Mouse (Mus musculus) neural tube, embryonic 15.5 days (tissue): ENCODE measurements around the gene Tomm34. TPM values are rescaled to one million over a fixed set of nuclear protein-coding genes. Genes with fewer than 3 reads are reported as not detected.

Experiments used
- ATAC-seq: fragments of 200-750 bp; cut with Nextera tagmentation; 2 replicates; pipeline ENCODE4 v1.8.0; 2017; ENCODE audit warnings: mild to moderate bottlenecking, moderate TSS enrichment, moderate library complexity; ENCODE audit not compliant: low FRiP score
- H3K27ac ChIP-seq: fragments of 300-500 bp; sonication (generic); replicated peaks from 2 replicates; pipeline ENCODE4 v1.5.1; 2015; ENCODE audit warnings: mild to moderate bottlenecking, inconsistent platforms
- H3K27me3 ChIP-seq: fragments of 300-500 bp; sonication (generic); replicated peaks from 2 replicates; pipeline ENCODE4 v1.6.1; 2015; ENCODE audit warnings: inconsistent platforms
- H3K36me3 ChIP-seq: fragments of 300-500 bp; sonication (generic); 2 replicates; pipeline ENCODE4 v1.6.1; 2015; ENCODE audit warnings: inconsistent platforms
- H3K4me1 ChIP-seq: fragments of 300-500 bp; sonication (generic); 2 replicates; pipeline ENCODE4 v1.6.1; 2015; ENCODE audit warnings: inconsistent platforms
- H3K4me2 ChIP-seq: fragments of 300-500 bp; sonication (generic); 2 replicates; pipeline ENCODE4 v1.6.1; 2015; ENCODE audit warnings: inconsistent platforms, mild to moderate bottlenecking, moderate library complexity
- H3K4me3 ChIP-seq: fragments of 300-500 bp; sonication (generic); replicated peaks from 2 replicates; pipeline ENCODE4 v1.5.1; 2015; ENCODE audit warnings: mild to moderate bottlenecking, inconsistent platforms
- H3K9ac ChIP-seq: fragments of 300-500 bp; sonication (generic); replicated peaks from 2 replicates; pipeline ENCODE4 v1.6.1; 2015; ENCODE audit warnings: mild to moderate bottlenecking, inconsistent platforms
- H3K9me3 ChIP-seq: fragments of 300-500 bp; sonication (generic); replicated peaks from 2 replicates; pipeline ENCODE4 v1.6.1; 2016; ENCODE audit warnings: inconsistent platforms
- WGBS: fragments of 180-500 bp; shearing (Covaris S2); methylation state at CpG from one replicate; pipeline ENCODE4 v1.1.7; 2015; ENCODE audit warnings: mixed read lengths; 5-methylcytosine and 5-hydroxymethylcytosine counted together
- polyA plus RNA-seq: library from polyadenylated mRNA; unstranded; fragments of >200 nt; fragmentation: Nextera tagmentation; extraction: Ambion mirVana; gene quantifications from 2 replicates; pipeline ENCODE4 v1.2.1, GENCODE M21; 2015

Tomm34 gene
- polyA plus RNA-seq, 1 experiment from 2014 or later = 49.5 TPM

DNA sequence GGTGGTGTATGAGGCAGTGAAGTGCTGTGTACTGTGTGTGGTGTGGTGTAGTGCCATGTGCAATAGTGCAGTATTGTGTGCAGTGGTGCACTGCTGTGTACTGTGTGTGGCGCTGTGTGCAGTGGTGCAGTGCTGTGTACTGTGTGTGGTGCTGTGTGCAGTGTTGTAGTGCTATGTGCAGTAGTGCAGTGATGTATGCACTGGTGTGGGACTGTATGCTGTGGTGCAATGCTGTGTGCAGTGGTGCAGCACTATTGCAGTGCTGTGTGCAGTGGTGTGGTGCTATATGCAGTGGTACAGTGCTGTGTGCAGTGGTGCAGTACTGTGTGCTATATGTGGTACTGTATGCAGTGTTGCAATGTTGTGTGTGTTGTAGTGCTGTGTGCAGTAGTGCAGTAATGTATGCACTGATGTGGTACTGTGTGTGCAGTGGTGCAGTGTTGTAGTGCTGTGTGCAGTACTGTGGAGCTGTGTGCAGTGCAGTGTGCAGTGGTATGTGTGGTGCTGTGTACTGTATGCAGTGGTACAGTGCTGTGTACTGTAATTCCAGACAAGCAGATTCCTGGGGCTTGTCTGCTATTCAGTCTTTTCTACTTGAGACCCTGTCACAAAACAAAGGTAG lies 32.5 kb downstream of the Tomm34 start:
- Histone ChIP-seq H3K27me3 (no peaks in the 10 kb centered on the region), H3K4me3 (no peak overlapping the region), H3K4me1 (no peaks in the 10 kb centered on the region), H3K27ac (no peak overlapping the region), H3K9me3 (no peaks in the 10 kb centered on the region), H3K4me2 (no peak overlapping the region), H3K36me3 (no peaks in the 10 kb centered on the region), H3K9ac (no peak overlapping the region)
- ATAC-seq = peak; percentile 17; the same call in 1 of the 2 replicates
- 95% methylated on average over 1 of the region's 1 CpGs for WGBS

DNA sequence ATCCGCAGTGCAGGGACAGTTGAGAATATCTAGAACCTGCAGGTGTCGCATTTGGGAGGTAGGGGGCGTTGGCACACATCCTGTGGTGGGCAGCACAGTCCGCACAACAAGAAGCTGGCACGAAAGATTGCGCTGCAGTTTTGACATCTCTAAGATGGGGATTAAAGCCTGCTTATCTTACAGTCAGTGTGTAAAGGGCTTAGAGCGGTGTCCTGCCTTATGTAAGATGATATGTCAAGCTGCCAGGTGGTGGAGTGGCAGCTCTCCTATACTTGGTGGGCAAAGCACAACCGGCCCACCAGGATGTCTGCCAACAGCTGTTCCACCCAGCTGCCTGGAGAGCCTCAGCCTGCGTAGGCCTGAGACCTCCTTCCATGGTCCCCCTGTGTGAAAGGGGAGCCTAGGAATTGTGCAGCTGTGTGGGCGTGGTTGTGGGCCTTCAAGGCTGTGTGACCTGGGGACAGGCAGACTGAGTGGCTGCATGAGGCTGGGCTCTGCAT lies 34.4 kb downstream of the Tomm34 start:
- no peak overlapping the region for H3K4me3 ChIP-seq
- no peaks in the 10 kb centered on the region for H3K27me3 ChIP-seq
- no peak overlapping the region for H3K4me2 ChIP-seq
- no peak overlapping the region for H3K9ac ChIP-seq
- no peak for ATAC-seq
- H3K9me3 ChIP-seq = no peaks in the 10 kb centered on the region
- no peaks in the 10 kb centered on the region for H3K4me1 ChIP-seq
- H3K27ac ChIP-seq = no peak overlapping the region
- H3K36me3 ChIP-seq = no peaks in the 10 kb centered on the region
- 68% methylated on average over 10 of the region's 10 CpGs for WGBS

DNA sequence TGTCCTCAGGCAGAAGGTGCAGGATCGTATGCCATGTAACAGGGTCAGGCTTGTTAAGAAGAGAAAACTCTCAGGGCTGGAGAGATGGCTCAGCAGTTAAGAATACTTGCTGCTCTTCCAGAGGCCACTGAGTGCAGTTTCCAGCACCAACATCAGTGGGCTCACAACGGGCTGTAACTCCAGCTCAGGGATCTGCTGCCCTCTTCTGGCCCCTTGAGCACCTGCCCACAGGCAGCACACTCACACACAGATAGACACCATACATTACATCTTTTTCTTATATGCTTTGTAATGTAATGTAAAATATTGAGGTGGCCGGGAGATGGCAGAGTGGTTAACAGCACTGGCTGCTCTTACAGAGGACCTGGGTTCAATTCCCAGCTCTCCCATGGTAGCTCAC lies 38.0 kb downstream of the Tomm34 start:
- 95% methylated on average over 3 of the region's 3 CpGs for WGBS
- no peaks in the 10 kb centered on the region for H3K36me3 ChIP-seq

DNA sequence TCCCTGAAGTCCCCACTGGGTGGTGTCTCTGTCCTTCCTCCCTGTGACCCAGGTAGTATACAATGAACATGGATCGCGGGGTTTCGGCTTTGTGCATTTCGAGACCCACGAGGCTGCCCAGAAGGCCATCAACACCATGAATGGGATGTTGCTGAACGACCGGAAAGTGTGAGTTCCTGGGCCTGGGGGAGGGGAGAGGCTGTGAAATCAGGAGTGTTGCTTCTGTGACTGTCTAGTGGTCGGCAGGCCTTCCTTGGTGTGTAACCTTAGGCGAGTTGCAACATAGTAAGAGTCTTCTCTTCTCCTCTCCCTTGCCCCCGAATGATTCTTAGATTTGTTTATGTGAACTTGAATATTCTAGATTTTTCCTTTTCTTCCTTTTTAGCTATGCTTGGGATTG lies 39.8 kb downstream of the Tomm34 start:
- WGBS = 77% methylated on average over 10 of the region's 10 CpGs
- ATAC-seq = no peak
- Histone ChIP-seq H3K4me1 (no peaks in the 10 kb centered on the region), H3K27me3 (no peaks in the 10 kb centered on the region), H3K9me3 (no peaks in the 10 kb centered on the region), H3K4me3 (no peak overlapping the region), H3K27ac (no peak overlapping the region), H3K4me2 (no peak overlapping the region), H3K36me3 (no peaks in the 10 kb centered on the region), H3K9ac (no peak overlapping the region)

More for the DNA sequence above, 38.0 kb downstream of the Tomm34 start:
- no peaks in the 10 kb centered on the region for H3K9me3 ChIP-seq
- no peak overlapping the region for H3K4me2 ChIP-seq
- H3K27ac ChIP-seq = no peak overlapping the region
- no peaks in the 10 kb centered on the region for H3K4me1 ChIP-seq
- no peaks in the 10 kb centered on the region for H3K27me3 ChIP-seq
- ATAC-seq = no peak
- no peak overlapping the region for H3K4me3 ChIP-seq
- no peak overlapping the region for H3K9ac ChIP-seq

DNA sequence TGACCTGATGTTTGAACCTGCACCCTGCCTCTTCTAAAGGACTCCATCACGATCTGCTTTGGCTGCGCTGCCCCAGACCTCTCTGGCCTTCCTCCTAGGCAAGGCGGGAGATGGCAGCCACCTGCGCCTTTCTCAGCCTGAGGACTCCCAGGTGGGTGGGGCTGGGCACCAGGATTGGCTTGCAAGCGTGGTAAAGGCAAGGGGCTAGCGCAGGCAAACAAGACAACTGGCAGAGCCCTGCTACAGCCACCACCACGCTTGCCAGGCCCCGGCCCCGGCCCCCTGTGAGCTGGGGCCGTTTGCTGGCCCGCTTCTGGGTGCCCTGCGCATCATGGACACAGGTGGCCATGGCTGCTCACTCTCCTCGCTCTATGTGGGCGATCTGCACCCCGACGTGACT lies 45.8 kb downstream of the Tomm34 start, which contains the start of gene Pabpc1l:
Gene Pabpc1l (plus strand): TSS at position 301 of the 400 bp plus-strand sequence.
- Histone ChIP-seq H3K4me2 (no peak within 1 kb of the TSS), H3K36me3 (peaks cover under 1% of the 10 kb centered on the region), H3K27me3 (no peaks in the 10 kb centered on the region), H3K27ac (no peak within 1 kb of the TSS), H3K9ac (no peak within 1 kb of the TSS), H3K4me3 (no peak within 1 kb of the TSS), H3K4me1 (no peaks in the 10 kb centered on the region), H3K9me3 (no peaks in the 10 kb centered on the region)
- 85% methylated on average over 16 of the region's 16 CpGs for WGBS
- no peak for ATAC-seq

DNA sequence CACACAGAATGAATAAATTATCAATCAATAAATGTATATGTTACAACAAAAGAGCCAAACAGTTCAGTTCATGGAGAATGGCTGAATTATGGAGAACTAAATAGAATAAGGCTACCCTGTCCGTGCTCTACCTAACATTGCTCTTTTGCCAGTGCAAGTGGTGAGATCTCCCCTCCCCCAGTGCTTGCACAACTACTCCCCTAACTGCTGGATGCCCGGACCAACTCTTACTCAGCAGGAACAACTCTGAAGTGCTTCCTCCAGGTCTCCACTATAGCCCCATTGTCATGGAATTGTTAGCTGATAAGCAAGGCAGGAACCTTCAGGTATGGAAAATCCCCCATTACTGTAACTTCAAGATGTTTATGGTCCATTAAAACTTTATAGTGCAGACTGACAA lies 48.9 kb downstream of the Tomm34 start:
- no peak overlapping the region for H3K4me2 ChIP-seq
- no peaks in the 10 kb centered on the region for H3K4me1 ChIP-seq
- H3K9me3 ChIP-seq = no peaks in the 10 kb centered on the region
- H3K36me3 ChIP-seq = peaks cover 27% of the 10 kb centered on the region
- no peak for ATAC-seq
- no peak overlapping the region for H3K9ac ChIP-seq
- no peak overlapping the region for H3K4me3 ChIP-seq
- no peaks in the 10 kb centered on the region for H3K27me3 ChIP-seq
- 55% methylated on average over 2 of the region's 2 CpGs for WGBS
- H3K27ac ChIP-seq = no peak overlapping the region

DNA sequence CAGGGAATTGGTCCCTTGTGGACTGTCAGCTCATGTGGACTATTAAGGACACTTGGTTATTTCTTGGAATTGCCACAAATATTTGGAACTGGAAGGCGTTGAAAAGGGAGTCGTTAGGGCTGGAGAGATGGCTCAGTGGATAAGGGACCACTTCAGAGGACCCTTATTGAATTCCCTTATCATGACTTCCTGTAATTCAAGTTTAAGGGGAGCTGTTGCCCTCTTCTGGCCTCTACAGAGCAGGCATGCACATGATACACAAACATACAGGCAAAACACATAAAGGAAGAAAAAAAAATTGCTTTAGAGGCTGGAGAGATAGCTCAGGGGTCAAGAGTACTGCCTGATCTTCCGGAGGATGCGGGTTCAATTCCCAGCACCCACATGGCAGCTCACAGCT lies 51.0 kb downstream of the Tomm34 start:
- H3K36me3 ChIP-seq = peaks cover 48% of the 10 kb centered on the region
- H3K4me3 ChIP-seq = no peak overlapping the region
- 93% methylated on average over 4 of the region's 4 CpGs for WGBS

DNA sequence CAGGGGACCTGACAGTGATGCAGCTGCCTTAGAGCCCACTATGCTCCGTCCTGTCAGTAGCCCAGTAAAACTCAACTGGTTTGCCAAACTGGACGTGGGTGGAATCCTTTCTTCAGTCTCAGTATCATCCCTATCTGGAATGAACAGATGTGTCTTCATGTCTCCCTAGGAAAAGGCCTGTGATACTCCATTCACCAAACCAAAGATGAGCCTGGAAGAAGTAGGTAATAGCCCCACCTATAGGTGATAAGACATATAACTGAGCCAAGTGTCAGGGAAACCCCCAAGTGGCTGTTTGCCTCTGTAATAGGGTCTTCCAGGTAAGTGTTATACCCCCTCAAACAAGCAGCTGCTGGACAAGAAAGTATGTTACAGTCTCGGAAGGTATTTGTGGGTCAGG lies 52.1 kb downstream of the Tomm34 start:
- Histone ChIP-seq H3K9me3 (no peaks in the 10 kb centered on the region), H3K27ac (no peak overlapping the region), H3K9ac (no peak overlapping the region), H3K36me3 (peaks cover 58% of the 10 kb centered on the region), H3K27me3 (no peaks in the 10 kb centered on the region), H3K4me2 (no peak overlapping the region), H3K4me3 (no peak overlapping the region), H3K4me1 (no peaks in the 10 kb centered on the region)
- WGBS = 96% methylated on average over 3 of the region's 3 CpGs
- no peak for ATAC-seq

More for the DNA sequence above, 51.0 kb downstream of the Tomm34 start:
- Histone ChIP-seq H3K4me1 (no peaks in the 10 kb centered on the region), H3K27me3 (no peaks in the 10 kb centered on the region), H3K9me3 (no peaks in the 10 kb centered on the region), H3K4me2 (no peak overlapping the region), H3K27ac (no peak overlapping the region), H3K9ac (no peak overlapping the region)
- no peak for ATAC-seq

DNA sequence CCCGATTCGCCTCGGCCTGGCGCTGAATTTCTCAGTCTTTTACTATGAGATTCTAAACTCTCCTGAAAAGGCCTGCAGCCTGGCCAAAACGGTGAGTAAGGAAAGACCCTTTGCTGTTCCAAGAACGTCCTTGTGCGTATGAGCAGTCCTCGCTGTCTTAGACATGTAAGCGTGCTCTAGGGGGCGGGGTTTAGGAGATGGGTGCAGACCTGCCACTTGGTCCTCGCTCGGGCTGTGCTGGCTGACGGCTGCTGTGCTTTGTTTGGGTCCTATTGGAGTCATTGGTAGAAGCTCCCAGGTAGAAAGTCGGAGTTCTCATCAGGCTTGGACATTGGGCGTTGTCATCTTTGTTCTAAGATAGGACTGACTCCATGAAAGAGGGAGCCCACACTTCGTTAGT lies 55.7 kb downstream of the Tomm34 start:
- Histone ChIP-seq H3K4me1 (no peaks in the 10 kb centered on the region), H3K27ac (no peak overlapping the region), H3K9me3 (no peaks in the 10 kb centered on the region), H3K4me2 (no peak overlapping the region), H3K9ac (no peak overlapping the region), H3K36me3 (peaks cover 82% of the 10 kb centered on the region), H3K4me3 (no peak overlapping the region), H3K27me3 (no peaks in the 10 kb centered on the region)
- 95% methylated on average over 16 of the region's 16 CpGs for WGBS
- ATAC-seq = no peak

DNA sequence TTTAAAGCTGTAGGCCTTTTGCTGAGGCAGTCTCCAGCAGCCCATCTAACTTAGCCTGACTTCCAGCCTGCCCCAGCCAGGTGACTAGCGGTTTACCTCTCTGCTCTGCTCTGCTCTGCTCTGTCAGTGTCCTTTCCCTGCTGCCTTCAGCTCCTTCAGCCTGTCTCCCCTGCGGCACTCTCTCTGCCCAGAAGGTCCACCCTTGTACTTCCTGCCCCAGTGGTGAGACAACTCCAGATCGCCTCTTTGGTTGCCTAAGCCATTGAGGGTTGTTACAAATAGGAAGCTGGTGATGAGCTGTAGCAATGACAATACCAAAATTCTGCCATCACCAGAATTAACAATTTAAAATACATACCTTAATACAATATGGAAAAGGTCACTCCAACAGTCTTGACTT lies 60.0 kb downstream of the Tomm34 start:
- Histone ChIP-seq H3K27ac (no peak overlapping the region), H3K4me2 (no peak overlapping the region), H3K9me3 (no peaks in the 10 kb centered on the region), H3K4me1 (peaks cover 10% of the 10 kb centered on the region), H3K36me3 (peaks cover 44% of the 10 kb centered on the region), H3K4me3 (no peak overlapping the region), H3K9ac (no peak overlapping the region), H3K27me3 (no peaks in the 10 kb centered on the region)
- WGBS = 93% methylated on average over 3 of the region's 3 CpGs
- ATAC-seq = no peak

DNA sequence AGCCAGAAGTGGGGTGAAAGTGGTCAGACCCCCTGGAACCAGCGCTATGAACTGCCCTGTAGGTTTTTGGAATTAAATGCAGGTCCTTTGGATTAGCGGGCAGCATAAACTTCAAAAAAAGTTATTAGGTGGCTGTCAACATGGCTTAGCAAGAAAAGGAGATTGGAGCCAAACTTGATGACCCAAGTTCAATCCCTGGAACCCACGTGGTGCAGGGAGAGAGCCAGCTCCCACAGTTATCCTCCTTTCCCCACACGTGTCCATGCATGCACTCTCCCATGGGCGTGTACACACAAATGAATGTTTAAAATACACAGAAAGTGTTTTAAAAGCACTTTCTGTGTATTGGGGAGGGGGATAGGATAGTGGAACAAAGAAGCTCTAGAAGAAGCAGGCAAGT lies 60.5 kb downstream of the Tomm34 start:
- H3K4me3 ChIP-seq = no peak overlapping the region
- no peaks in the 10 kb centered on the region for H3K9me3 ChIP-seq
- no peak overlapping the region for H3K9ac ChIP-seq
- H3K4me2 ChIP-seq = no peak overlapping the region
- no peak for ATAC-seq
- WGBS = 93% methylated on average over 5 of the region's 5 CpGs
- no peak overlapping the region for H3K27ac ChIP-seq
- peaks cover 14% of the 10 kb centered on the region for H3K4me1 ChIP-seq
- H3K27me3 ChIP-seq = no peaks in the 10 kb centered on the region
- H3K36me3 ChIP-seq = peaks cover 40% of the 10 kb centered on the region

DNA sequence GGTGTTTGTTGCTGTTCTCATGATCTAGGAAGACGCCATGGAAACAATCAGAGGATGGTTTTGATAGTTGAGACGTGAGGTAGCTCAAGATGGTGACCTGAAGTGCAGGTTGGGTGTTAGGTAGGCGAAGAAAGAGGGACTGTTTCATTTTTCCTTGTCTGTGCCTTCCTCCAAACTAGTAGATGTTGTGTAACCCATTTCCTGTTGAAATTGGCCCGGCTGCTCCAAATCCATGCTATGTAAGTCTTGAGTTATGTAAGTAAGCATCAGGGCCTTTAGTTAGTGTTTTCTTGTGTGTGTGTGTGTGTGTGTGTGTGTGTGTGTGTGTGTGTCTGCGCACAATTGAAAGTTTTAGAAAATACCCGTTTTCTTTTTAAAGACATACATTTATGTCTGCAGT lies 61.7 kb downstream of the Tomm34 start:
- H3K9me3 ChIP-seq = no peaks in the 10 kb centered on the region
- peaks cover 27% of the 10 kb centered on the region for H3K36me3 ChIP-seq
- H3K27ac ChIP-seq = no peak overlapping the region
- no peak for ATAC-seq
- no peak overlapping the region for H3K4me3 ChIP-seq
- H3K27me3 ChIP-seq = no peaks in the 10 kb centered on the region
- peaks cover 19% of the 10 kb centered on the region for H3K4me1 ChIP-seq
- H3K4me2 ChIP-seq = no peak overlapping the region
- H3K9ac ChIP-seq = no peak overlapping the region
- 93% methylated on average over 6 of the region's 6 CpGs for WGBS
